Mouse (Mus musculus): ENCODE results near the gene A230072I06Rik.

DNA sequence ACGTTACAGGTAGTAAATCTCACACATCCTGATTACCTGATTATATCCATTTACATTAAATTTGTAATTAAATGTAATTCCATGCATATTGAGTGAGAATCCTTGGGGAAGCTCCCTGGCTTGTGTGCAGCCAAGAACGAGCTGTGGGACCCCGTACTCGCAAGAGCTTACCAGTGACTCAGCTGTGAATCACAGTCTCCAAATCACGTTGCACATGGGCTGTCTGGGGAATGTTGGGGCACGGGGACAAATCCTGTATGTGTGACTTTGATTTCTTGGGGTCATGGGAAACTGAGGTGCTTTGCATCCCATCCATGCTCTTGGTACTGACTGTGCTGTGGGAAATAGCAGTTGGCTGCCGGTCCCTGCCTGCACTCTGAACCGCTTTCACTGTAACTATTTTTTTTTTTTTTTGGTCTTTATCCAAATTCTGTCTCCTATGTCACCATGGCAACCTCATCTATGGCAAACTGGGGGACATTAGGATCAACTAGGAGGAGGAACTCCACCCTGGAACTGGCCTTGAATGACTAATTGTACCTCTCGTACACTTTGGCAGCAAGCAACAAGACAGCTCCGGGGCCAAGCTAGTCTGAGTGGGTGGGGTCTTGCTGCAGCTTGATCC, 19.8 kb downstream of the A230072I06Rik start:
- no peak for TF ChIP-seq CTCF (IDR thresholded peaks at IDR 0.05; ENCODE audit: control insufficient read depth, insufficient read depth, insufficient read length)
- no peak for TF ChIP-seq MAX (IDR thresholded peaks at IDR 0.05)
- no peak for TF ChIP-seq MYOD1 (IDR thresholded peaks at IDR 0.05; ENCODE audit: control insufficient read depth, insufficient read length, low read depth)
- TF ChIP-seq MYOG (IDR thresholded peaks at IDR 0.05; ENCODE audit: control insufficient read depth, extremely low read depth, insufficient read length) = no peak

Data from C2C12 (cell line).